Mouse (Mus musculus): Measurements from ENCODE around the gene Tbc1d7.

- TF ChIP-seq EP300 (IDR thresholded peaks at IDR 0.05; ENCODE audit: low read depth) = no peak
- no peak for TF ChIP-seq CTCF (IDR thresholded peaks at IDR 0.05; ENCODE audit: low read depth)
These were observed 34.9 kb upstream of the Tbc1d7 start for GRCm38 (mm10) chr13:43206118-43206683.
